Mouse (Mus musculus) kidney, adult 8-10 months (tissue): ENCODE results near the gene Serf2.

Experiments
- DNase-seq, 2 experiments: peaks; one replicate each; pipeline ENCODE4 v3.0.0; 2022

The Serf2 gene

GRCm38 (mm10) chr2:121448739-121449535 is at the start of gene Serf2:
Gene Serf2, plus strand, starts transcription at chr2:121449195.
- peak; percentile 100 for DNase-seq

DNA sequence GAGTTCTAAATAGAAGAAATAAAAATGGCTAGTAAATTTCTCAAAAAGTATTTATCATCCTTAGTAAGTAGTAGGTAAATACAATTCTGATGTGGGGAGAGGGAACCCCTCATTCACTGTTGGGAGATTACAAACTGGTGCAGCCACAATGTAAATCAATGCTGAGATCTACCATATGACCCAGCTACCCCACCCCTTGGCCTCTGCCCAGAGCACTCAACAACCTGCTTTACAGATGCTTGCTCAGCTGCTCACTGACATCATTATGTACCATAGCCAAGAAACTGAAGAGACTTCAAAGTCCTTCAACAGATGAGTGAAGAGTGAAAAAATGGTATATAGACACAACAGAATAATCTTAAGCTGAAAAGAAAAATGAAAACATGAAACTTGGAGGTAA is 45.7 kb upstream of the Serf2 start:
- no peak for DNase-seq

DNA sequence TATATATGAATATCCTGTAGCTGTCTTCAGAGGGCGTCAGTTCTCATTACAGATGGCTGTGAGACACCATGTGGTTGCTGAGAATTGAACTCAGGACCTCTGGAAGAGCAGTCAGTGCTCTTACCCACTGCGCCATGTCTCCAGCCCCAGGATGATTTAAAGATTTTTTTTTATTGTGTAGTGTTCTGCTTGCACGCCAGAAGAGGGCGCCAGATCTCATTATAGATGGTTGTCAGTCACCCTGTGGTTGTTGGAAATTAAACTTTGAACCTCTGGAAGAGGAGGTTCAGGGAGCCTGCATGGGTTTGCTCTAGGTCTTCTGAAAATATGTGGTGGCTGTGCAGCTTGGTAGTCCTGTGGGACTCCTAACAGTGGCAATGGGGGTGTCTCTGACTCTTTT is 40.8 kb upstream of the Serf2 start:
- peak; percentile 33 to 59 for DNase-seq

GRCm38 (mm10) chr2:121412843-121413386 is 36.1 kb upstream of the Serf2 start:
- no peak for DNase-seq

DNA sequence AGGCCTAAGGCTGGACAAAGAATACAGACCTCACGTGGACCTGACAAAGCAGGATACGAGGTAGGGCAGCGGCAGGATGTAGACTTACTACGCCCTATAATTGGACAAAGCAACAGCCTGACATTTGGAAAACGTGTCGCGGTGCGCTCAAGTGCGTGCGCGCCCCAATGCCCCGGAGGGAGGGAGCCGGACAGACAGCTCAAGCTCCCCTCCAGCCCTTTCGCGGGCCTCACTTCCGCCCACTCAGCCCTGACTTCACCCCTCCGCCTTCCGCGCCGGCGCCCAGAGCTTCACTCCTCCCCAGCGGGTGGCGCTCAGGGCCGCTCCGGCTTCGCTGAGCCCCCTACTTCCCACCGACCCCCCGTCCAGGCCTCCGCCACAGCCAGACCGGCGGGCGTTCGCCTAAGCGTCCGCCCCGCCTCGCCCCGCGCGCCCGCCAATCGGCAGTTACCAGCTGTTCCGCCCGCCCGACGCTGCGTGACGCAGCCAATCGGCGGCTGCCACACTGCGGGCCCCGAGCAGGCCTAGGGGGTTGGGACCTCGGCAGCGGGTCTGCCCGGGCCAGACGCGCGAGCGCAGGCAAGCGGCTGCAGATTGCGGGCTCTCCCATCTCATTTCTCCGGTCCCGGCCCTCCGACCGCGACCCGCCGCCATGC is 35.5 kb upstream of the Serf2 start, which contains the start of the genes Pdia3 and Catsper2:
Pdia3 (plus strand) TSS at position 389 of the 656 bp plus-strand sequence.
Catsper2 (minus strand) TSS at position 406 of the 656 bp plus-strand sequence.
- peak; percentile 93 to 95 for DNase-seq

DNA sequence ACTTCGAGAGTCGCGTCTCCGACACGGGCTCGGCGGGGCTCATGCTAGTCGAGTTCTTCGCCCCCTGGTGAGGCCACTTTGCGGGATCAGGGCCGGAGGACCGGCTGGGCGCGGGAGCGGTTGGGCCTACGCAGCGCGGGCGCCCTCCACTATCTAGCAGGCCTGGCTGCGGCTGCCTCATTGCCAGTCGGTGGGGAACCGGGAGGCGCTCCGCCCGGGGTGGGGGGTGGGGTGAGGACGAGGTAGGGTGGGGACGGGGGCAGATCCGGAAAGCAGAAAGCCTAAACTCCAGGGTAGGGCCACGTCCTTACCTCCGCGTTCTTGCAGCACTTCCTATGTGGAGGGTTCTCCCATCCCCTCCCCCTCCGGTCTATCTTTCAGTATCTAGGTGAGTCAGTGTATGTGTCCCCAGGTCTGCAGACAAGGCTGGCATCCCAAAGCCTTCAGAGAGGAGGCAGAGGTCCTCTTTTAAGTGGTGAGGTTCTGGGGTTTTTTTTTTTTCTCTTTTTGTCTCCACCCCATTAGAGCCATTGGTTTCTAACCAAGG is 34.8 kb upstream of the Serf2 start:
- DNase-seq, result peak; percentile 17 to 35

GRCm38 (mm10) chr2:121415103-121415502 is 33.9 kb upstream of the Serf2 start:
- no peak for DNase-seq

DNA sequence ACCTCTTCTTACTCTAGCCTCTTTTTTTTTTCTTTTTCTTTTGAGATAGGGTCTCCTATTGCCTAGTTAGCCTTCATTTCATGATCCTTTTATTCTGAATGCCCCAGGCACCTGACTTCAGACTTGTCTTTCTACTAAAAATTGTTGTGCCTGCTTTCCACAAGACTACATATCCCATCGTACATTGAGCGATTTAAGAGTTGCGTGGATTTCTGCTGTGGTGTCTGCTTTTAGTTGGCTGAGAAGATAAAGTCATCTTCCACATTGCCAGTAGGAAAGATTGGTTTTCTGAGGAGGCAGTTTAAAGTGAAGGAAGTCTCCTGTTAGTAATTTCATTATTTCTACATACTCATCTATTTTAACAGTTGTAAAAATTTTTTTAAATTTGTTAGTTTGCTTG is 33.4 kb upstream of the Serf2 start:
- DNase-seq, result no peak

DNA sequence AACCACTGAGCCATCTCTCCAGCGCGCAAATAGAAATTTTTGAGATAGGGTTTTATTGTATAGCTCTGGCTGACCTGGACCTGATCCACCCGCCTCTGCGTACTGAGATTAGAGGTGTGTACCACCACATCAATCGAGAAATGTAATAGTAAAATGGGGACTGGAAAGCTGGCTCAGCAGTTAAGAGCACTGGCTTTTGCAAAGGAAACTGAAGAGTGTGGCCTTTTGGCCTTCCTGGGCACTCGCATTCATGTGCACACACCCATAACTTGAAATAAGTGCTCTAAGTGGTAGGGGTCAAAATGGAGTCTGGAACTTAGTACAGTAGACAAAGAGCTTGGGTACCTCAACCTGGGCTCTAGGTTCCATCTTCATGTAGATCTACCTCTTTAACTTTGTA is 32.6 kb upstream of the Serf2 start:
- no peak for DNase-seq

DNA sequence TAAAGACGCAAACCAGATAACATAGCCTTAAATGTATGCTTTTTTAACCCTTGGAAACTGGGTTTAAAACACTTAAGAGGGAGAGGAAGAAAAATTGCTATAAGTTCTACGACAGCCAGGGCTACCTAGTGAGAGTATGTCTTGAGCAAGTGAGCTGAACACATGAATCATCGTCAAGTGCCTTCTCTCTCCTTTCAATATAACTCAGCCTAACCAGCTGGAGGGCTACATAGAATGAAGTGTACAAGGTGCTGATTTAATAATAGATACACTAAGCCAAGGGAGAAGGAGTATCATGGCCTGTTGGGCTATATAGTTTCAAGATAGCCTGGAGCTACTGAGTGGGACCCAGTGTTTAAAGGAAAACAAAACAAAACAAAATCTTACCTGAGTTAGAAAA is 30.5 kb upstream of the Serf2 start:
- DNase-seq, result no peak

GRCm38 (mm10) chr2:121423166-121423565 is 25.8 kb upstream of the Serf2 start:
- no peak for DNase-seq

DNA sequence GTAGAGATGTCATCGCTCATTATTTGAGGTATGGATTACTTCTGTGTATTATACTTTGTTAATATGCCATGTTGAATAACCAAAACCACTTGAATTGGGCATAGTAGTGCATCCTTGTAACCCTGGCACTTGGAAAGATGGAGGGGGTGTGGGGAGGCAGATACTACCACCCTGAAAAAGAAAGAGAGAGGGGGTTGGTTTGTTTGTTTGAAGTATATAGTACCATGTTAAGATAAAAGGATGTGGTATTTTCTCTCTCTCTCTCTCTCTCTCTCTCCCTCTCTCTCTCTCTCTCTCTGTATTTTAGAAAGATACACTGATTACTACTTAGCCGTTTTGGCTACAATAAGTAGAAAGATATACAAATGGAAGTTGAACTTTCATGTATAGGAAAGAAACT is 23.1 kb upstream of the Serf2 start:
- DNase-seq, result no peak

- no peak for DNase-seq
These were observed 14.1 kb upstream of the Serf2 start for GRCm38 (mm10) chr2:121434854-121435253.

DNA sequence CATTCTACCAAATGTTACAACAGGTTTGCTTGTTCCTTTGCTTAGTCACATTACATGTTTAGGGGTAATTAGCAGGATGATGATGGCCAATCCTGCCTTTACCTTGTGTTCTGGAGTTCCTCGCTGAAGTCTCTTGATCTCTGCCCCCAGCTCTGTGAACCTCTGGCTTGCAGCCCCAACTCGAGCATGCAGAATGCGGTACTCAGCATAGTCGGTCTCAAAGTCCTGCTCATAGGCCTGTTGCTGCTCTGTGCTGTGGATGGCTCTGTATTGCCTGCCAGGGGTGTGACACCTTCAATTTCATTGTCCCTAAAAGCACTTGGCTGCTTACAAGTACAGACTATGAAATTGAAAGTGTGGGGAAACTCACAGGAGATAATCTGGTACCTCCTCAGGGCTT is 9.2 kb upstream of the Serf2 start:
- DNase-seq, result peak; percentile 78 to 81

GRCm38 (mm10) chr2:121440834-121441605 is 8.0 kb upstream of the Serf2 start:
- no peak for DNase-seq

DNA sequence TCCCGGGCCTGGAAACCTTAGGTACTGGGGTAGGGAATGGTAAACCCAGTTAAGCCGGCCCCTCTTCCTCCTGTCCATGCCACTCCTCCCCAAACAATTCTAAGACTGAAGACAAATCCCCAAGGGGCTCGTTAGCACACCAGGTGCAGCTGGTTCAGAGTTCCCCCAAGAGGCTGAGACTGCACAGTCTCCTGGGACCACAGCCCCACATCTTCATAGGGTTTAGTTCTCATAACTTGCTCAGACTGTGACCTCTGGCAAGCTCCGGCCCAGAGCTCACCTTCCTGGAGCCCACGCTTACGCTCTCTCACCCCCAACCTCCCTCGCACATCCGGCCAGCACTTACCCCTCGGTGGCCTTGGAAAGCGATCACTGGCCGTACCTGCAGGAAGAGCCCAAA is 7.2 kb upstream of the Serf2 start:
- DNase-seq, result no peak

DNA sequence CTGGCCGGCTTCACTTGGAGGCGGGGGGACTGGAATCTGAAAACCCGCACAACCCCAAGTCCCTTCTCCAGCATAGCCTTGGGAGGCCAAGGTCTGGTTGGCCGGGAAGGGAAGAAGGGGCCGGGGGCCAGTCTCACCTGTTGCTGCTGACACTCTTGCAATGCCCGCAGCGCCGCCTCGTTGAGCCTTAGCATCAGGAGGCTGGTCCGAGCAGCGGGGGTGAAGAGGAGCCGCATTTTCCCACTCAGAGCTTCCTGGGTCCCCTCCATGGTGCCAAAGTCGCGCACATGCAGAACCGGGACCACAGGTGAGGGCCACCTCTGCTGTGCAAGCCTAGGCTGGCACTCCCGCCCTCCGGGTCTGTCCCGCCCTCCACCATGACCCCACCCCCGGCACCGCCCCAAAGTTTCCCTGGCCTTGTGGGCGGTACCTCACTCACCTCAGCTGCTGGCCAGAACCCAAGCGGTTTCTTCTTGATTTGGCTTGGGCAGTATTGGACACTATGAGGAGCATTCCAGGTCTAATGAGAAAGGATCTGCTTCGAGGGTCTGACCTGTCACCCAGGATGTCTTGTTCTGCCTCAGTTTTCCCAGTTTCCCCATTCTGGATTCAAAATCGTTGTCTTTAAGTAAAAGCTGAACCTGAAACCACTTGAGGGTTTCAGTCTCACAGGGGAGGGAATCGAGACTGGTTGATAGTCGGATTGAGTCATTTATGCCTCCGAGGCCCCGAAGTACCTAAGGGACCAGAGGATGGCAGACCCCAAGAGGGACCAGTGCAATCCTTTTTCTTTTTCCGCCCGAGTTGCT is 6.5 kb upstream of the Serf2 start:
- peak; percentile 82 to 91 for DNase-seq

- no peak for DNase-seq
These were observed 6.0 kb upstream of the Serf2 start for GRCm38 (mm10) chr2:121443068-121443349.

DNA sequence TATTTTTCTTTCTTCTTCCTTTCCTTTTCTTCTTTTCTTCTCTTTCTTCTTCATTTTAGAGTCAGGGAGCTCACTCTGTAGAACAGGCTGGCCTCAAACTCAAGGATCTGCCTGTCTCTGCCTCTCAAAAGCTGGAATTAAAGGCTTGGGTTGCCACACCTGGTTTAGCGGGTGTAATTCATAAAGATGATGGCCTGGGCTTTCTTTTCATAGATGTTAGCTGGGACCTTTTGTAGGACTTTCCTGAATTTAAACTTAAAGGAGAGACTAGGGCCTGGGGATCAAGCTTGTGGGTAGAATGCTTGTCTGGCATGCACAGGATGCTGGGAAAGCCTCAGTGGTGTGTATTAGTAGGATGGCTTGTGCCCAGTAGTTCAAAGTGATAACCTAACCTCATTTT is 4.8 kb upstream of the Serf2 start, which contains the start of gene Ell3:
Ell3 (minus strand) TSS at position 101 of the 400 bp plus-strand sequence.
- no peak for DNase-seq

DNA sequence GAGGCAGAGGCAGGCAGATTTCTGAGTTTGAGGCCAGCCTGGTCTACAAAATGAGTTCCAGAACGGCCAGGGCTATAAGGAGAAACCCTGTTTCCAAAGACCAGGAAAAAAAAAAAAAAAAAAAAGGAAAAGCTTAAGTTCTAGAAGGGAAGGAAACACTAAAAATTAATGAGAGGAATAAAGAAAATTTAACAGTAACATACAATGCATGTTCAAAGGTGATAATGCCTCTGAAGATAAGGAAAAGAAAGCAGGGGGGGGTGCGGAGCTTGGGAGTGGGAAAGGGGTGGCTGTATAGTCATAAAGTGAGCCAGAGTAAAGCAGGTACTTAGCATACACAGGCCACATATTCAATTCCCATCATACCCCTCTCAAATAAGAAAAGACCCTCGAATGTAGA is 3.9 kb upstream of the Serf2 start:
- no peak for DNase-seq

- DNase-seq, result no peak
These were observed 2.5 kb upstream of the Serf2 start for GRCm38 (mm10) chr2:121446506-121446905.

GRCm38 (mm10) chr2:121447006-121447405 is 2.0 kb upstream of the Serf2 start:
- no peak for DNase-seq
